Mouse (Mus musculus) natural killer cell, adult 2 months (primary cell): ENCODE results near the gene Tlx3.

Experiments used
- DNase-seq, 2 experiments: peaks; one replicate each; pipeline ENCODE4 v3.0.0; 2022; ENCODE audit warnings: low spot score in 2 of 2

The Tlx3 gene

GRCm38 (mm10) chr11:33197133-33197514 lies 6.3 kb downstream of the Tlx3 start:
- no peak for DNase-seq

DNA sequence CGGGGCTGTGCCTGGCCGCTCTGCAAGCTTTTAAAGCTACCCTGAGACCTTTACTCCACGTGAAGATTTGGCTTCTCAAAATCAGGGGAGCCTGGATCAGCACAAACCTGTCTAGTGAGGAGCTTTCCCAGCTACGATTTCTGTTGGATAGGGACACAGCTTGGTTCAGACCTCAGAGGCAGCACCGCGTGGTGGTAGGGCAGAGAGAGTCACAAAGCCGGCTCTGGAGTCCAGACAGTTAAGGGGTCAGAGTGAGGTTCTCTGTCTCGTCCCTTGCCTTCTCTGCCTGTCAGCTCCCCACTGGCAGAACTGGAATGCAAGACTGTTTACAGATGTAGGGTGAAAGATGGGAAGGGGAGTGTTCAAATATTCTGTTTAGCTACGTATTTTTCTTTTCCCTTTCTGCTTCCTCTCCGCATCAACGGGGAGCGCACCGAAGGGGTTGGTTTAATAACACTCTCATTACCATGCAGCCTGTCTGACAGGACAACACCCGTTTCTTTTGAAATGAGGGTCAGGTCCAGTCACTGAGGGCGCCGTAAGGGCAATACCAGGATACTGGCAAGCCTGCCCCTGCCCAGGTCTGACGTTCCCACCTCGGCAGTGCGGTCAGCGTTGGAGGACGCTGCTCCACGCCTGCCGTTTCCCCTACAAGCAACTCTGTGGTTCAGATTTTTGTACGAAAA lies 6.8 kb downstream of the Tlx3 start:
- no peak for DNase-seq

- DNase-seq, result no peak
Measured at GRCm38 (mm10) chr11:33195531-33196446, 7.6 kb downstream of the Tlx3 start.

DNA sequence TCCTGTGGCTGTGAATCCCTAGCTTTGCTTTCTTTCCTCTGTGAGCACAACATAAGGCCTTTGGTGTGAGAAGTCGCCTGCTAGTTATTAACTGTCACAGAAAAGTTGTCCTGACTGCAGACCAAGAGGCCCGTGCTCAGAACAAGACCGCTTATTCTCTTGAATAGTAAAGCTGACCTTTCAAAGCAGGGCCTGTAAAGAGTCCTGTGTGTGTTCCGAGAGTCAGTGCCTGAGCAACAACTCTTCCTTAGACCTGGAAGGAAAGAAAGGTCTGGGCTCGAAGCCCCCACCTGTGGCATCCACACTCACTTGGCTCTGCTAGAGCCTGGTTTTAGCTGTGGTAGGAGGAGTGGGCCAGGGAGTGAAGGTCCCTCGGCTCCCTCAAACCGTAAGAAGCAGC lies 8.3 kb downstream of the Tlx3 start:
- no peak for DNase-seq

DNA sequence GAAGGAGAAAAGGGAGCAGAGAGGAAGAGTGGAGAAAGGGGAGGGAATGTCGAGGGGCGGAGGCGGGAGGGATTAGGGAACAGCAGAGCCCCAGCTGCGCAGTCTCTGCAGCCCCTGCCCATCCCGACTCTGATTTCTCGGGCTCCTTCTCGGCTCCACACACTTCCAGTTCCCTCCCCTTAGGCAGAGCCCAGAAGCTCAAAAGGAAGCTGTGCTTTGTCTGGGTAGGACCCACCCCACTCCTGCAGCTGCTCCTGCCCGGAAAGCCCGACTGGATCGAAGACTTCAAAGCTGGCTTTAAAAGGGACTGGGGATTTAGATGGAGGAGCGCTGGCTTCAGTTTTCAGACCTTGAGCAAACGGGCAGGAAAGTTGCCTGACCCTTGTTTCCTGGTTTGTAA lies 9.7 kb downstream of the Tlx3 start:
- no peak for DNase-seq

GRCm38 (mm10) chr11:33181804-33182203 lies 21.6 kb downstream of the Tlx3 start:
- DNase-seq, result no peak

DNA sequence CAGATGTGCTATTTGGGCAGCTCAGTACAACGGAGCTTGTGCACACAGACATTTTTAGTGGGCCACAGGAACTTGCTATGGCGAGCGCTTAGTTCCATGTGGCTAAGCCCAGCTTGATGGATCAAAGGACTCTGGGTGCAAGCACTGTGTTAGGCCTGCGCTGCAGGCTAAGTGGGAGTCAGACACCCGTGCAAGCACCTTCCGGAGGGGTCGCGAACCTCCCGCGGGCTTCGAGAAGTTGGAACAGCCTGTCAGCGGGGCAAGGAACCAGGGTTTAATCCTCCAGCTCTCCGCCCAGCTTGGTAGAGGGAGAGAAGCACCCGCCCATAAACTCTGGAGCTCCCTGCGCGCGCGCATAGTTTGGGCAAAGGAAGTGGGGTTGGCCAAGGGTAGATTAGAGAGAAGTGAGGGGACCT lies 22.7 kb downstream of the Tlx3 start:
- no peak for DNase-seq

DNA sequence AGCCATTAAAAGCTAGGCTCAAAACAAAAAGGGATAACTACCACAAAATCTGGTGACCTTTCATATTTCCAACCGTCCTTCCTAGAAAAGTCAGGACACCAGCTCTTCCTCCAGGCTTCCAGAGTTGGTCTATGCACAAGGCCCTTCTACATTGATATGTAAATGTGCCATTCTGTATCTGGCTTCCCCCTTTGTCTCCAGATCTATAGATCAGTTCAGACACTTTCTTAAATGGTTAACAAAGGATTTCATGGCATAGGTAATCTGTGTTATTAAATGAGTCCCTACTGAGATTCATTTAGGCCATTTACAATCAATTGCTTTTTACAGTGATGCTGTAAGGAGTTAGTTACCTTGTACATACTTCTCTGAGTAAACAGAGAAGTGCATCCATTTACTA lies 23.6 kb downstream of the Tlx3 start:
- DNase-seq, result no peak

DNA sequence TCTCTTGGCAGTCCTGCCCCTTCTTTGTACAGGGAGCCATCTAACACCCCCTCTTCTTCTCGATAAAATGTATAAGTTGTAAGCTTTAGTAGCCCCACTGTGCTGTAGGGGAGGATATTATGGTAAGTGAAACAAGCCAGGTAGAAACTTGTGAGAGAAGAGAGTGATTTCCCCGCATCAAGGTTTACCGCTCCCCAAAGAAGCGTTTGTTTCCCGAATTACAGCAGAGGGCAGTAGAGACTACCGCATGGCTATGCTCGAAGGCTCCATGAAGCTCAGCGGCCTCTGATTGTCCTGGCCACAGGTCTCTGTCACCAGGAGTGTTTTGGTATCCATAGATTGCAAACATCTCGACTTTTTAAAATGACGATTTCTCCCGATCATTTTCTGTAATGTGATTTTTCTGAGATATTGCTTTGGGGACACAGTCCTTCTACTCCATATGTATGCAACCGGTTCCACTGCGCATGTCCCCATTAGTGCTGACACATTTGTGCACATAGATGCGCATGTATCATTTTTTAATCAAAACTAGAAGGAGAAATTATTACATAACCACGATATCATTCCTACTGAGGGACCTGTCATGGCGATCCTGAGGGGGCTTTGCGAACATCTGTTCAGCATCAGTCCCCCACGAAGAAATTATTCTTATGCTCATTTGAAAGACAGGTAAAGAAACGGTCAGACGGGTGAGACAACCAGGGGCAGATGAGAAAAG lies 26.7 kb downstream of the Tlx3 start:
- no peak for DNase-seq

- DNase-seq, result no peak
Measured at GRCm38 (mm10) chr11:33175768-33176167, 27.6 kb downstream of the Tlx3 start.

DNA sequence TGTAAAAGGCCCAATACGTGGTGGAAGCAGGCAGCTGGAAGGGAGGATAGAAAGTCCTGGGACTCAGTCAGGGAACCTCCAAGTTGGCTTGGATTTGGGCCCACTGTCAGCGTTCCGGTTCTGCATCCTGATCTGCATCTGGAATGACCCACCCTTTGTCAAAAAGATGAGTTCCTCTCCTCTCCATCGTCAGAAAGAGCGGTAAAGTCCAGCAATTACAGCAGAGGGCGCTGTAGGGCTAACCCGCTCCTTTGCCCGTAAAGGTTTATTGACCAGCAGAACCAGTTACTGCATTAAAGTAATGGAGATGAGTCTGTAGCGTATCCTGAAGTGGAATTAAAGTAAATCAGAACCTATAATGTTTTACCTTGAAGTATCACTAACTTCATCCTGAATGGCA lies 32.9 kb downstream of the Tlx3 start:
- DNase-seq, result peak; percentile 48 to 49

DNA sequence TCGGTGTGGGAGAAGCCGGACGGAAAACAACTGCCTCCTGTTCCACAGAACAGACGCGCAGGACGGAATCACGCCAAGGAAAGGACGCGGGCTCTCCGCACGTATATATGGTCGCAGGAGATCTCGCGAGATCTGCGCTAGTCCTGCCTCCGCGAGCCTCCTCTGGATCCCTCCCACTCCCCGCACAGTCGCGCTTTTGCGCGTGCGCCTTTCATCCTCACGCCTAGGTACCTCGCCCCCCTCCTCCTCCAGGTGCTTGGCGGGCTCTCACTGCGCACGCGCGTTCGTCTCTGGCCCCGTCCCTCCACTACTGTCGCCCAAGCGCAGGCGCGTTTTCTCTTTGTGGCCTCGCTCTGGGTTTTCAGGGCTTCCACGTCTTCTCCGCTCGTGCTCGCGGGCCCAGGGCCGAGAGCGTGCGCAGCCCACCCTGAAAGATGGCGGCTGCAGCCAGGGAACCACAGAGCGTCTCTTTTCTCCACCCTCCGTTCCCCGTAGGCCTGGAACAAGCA lies 40.3 kb downstream of the Tlx3 start, which contains the start of gene Npm1:
TSS of gene Npm1 (minus strand) at position 209 of the 509 bp plus-strand sequence.
- peak; percentile 99 for DNase-seq

GRCm38 (mm10) chr11:33162211-33162997 lies 41.0 kb downstream of the Tlx3 start:
- DNase-seq, result peak; percentile 76 to 77

DNA sequence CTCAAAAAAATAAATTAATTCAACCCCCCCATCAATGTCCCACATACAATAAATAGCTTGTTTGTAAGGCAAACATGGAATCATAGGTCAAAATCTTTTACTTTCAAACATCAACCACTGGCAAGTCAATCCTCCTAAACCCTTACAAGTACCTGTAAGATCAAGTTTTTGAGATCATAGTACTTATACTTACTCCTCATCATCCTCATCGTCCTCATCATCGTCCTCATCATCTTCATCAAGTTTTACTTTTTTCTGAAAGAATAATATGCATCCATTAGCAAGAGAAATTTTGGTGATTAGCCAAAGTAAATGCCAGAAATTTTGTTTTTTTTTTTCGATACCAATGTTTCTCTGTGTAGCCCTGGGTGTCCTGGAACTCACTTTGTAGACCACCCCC lies 43.6 kb downstream of the Tlx3 start:
- no peak for DNase-seq

DNA sequence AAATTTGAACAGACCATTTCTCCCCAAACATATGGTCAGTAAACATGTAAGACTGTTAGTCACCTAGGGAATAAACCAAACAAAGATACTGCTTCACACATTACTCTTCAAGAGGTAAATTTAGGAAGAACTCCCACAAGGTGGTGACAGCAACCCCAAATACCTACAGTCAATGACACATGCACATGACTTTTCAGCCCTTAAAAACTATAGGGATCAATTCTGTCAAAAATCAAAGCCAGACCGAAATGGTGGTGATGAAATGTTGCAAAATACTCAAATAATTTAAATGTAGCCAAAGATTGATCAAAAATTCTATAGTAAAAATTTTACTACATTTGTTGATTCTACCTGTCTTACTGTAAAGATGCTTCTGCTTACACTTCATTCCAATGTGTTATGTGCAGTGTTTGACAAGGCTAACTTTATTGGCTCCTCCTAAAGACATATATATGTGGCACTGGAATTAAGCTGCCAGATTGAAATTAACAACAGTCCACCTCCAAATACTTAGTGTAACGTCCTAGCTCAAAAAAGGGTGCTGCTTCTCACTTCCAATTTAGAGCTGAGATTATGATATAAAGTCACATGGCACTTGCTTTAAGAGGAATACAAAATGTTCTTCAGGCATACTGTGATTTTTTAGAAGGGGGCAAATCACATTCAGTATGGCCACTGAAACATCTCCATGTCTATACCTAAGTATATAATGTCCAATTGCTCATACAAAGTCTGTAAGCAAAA lies 45.8 kb downstream of the Tlx3 start:
- no peak for DNase-seq

- no peak for DNase-seq
Measured at GRCm38 (mm10) chr11:33156436-33157015, 46.9 kb downstream of the Tlx3 start.

DNA sequence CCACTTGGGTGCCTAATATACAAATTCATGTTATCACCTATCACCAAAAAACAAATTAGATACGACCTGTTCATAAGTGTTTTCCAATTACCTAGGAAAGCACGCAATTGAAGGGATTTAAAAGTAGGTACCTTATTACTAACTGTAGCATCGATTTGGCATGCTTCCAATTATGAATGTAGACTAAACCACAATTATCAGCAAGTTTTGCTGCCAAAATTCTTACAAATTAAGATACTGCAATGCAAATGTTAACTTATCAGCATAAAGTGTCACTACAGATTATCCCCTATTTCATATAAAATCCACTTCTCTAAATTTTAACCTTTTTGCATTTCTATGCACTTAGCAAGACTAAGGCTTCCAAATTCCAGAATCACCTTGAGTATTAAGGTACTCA lies 48.9 kb downstream of the Tlx3 start:
- DNase-seq, result no peak

DNA sequence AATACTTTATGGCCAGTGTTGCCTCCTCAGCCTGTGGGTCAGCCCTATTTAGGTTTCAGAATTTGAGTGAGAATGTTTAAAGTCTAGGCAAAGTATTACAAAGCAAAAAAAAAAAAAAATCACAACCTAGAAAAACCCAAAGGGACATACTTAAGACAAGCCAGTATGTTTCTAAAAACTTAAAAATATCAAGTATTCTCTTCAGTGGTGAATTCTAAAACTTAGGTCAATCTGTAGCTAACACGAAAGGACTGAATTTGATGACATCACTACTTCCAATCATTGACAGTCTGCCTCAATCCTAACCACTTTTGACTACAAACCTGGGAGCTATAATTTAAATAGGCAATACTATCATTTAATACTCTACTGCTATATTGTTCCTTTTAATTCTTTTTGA lies 50.4 kb downstream of the Tlx3 start:
- no peak for DNase-seq

GRCm38 (mm10) chr11:33151780-33152145 lies 51.6 kb downstream of the Tlx3 start:
- no peak for DNase-seq

- DNase-seq, result no peak
Measured at GRCm38 (mm10) chr11:33151128-33151779, 52.1 kb downstream of the Tlx3 start.
